Mouse (Mus musculus): Measurements from ENCODE around the gene Mitd1. TPM values are rescaled to one million over a fixed set of nuclear protein-coding genes. Genes with fewer than 3 reads are reported as not detected.

Gene Mitd1
- polyA plus RNA-seq, 1 experiment, result 6.2 TPM

DNA sequence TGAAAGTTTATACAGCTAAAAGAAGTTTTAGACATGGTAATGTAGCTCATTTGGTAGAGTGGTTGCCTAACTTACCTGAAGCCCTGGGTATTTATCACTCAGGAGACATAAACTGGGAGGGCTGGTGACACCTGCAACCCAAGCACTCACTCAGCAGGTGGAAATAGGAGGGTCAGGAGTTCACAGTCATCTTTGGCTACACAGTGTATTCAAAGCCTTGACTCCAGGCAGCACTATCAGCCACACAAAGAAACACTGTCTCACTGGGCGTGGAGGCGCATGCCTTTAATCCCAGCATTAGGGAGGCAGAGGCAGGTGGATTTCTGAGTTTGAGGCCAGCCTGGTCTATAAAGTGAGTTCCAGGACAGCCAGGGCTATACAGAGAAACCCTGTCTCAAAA, 22.5 kb upstream of the Mitd1 start:
- TF ChIP-seq POLR2A (IDR thresholded peaks at IDR 0.05; ENCODE audit: low read depth, low read length), result no peak
- TF ChIP-seq CTCF (conservative IDR thresholded peaks at IDR 0.05; ENCODE audit: insufficient read depth, insufficient read length, low read depth, low read length), result no peak
- 83% methylated on average over 2 of the region's 2 CpGs for WGBS
- Histone ChIP-seq H3K27me3 (replicated peaks; ENCODE audit: control insufficient read depth, insufficient read depth, low read length) (no peaks in the 10 kb centered on the region; the same call in 1 of the 2 replicates), H3K4me3 (ENCODE audit: insufficient read depth, low read depth, low read length) (no peak overlapping the region), H3K27ac (ENCODE audit: insufficient read depth, low read depth, low read length) (no peak overlapping the region), H3K36me3 (ENCODE audit: control insufficient read depth, insufficient read depth, low read length) (no peaks in the 10 kb centered on the region), H3K4me1 (ENCODE audit: control insufficient read depth, insufficient read depth, low read length) (no peaks in the 10 kb centered on the region)
- DNase-seq, result no peak

- H3K36me3 ChIP-seq (ENCODE audit: control insufficient read depth, insufficient read depth, low read length), result no peaks in the 10 kb centered on the region
- H3K4me1 ChIP-seq (ENCODE audit: control insufficient read depth, insufficient read depth, low read length), result no peaks in the 10 kb centered on the region
- H3K27ac ChIP-seq (ENCODE audit: insufficient read depth, low read depth, low read length), result no peak overlapping the region
- 23% methylated on average over 6 of the region's 6 CpGs for WGBS
- TF ChIP-seq POLR2A (IDR thresholded peaks at IDR 0.05; ENCODE audit: low read depth, low read length), result no peak
- peak; percentile 26; the same call in 1 of the 2 replicates for TF ChIP-seq CTCF (conservative IDR thresholded peaks at IDR 0.05; ENCODE audit: insufficient read depth, insufficient read length, low read depth, low read length)
- no peak overlapping the region for H3K4me3 ChIP-seq (ENCODE audit: insufficient read depth, low read depth, low read length)
- no peaks in the 10 kb centered on the region for H3K27me3 ChIP-seq (replicated peaks; ENCODE audit: control insufficient read depth, insufficient read depth, low read length)
- peak; percentile 31 for DNase-seq
Observed at GRCm38 (mm10) chr1:37903178-37903577, 13.0 kb upstream of the Mitd1 start.

GRCm38 (mm10) chr1:37900288-37900687, 10.1 kb upstream of the Mitd1 start:
- no peak for TF ChIP-seq POLR2A (IDR thresholded peaks at IDR 0.05; ENCODE audit: low read depth, low read length)
- TF ChIP-seq CTCF (conservative IDR thresholded peaks at IDR 0.05; ENCODE audit: insufficient read depth, insufficient read length, low read depth, low read length), result no peak
- H3K27ac ChIP-seq (ENCODE audit: insufficient read depth, low read depth, low read length), result no peak overlapping the region
- no peak for DNase-seq
- H3K27me3 ChIP-seq (replicated peaks; ENCODE audit: control insufficient read depth, insufficient read depth, low read length), result no peaks in the 10 kb centered on the region
- H3K4me3 ChIP-seq (ENCODE audit: insufficient read depth, low read depth, low read length), result no peak overlapping the region
- no peaks in the 10 kb centered on the region for H3K4me1 ChIP-seq (ENCODE audit: control insufficient read depth, insufficient read depth, low read length)
- 70% methylated on average over 6 of the region's 6 CpGs for whole genome bisulfite sequencing
- H3K36me3 ChIP-seq (ENCODE audit: control insufficient read depth, insufficient read depth, low read length), result peaks cover 2% of the 10 kb centered on the region; the same call in 1 of the 2 replicates

DNA sequence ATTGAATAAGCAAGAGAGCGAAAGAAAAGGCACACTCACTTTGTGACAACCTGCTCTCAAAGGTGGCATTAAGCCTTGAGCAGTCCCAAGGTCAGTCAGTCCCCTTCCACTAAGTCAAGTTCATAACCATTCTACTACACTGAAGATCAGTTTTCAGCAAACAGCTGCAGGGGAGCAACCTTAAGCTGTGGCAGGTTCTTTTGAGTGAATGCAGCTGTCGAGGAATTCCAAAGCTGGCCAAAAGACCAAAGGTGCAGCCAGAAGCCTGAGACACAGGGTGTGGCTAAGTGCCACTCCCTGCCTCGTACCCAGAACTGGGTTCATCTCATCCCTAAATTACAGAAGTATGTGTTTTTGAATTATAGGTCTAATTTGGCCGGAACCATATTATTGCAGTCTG, 9.6 kb upstream of the Mitd1 start:
- TF ChIP-seq POLR2A (IDR thresholded peaks at IDR 0.05; ENCODE audit: low read depth, low read length) (no peak), CTCF (conservative IDR thresholded peaks at IDR 0.05; ENCODE audit: insufficient read depth, insufficient read length, low read depth, low read length) (no peak)
- H3K27ac ChIP-seq (ENCODE audit: insufficient read depth, low read depth, low read length), result no peak overlapping the region

DNA sequence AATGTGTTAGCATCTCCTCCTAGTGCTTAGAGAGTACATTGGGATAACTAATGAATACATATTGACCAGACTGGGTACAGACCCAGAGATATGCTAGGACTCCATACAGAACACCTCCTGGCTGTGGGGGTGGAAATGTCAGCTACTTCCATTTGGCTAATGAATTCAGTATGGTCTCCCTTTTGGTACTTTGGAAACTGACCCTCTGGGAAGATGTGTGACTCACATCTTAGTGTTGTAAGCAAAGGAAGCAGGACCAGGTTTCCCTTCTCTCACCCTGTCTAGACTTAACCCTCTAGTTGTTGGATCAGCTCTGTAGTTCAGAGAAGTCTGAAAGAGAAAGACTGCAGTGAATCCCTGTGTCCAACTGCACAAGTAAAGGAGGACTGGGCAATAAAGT, 4.4 kb upstream of the Mitd1 start:
- no peak overlapping the region for H3K27ac ChIP-seq (ENCODE audit: insufficient read depth, low read depth, low read length)
- TF ChIP-seq CTCF (conservative IDR thresholded peaks at IDR 0.05; ENCODE audit: insufficient read depth, insufficient read length, low read depth, low read length) (no peak), POLR2A (IDR thresholded peaks at IDR 0.05; ENCODE audit: low read depth, low read length) (no peak)
- peaks cover 2% of the 10 kb centered on the region; the same call in 1 of the 2 replicates for H3K36me3 ChIP-seq (ENCODE audit: control insufficient read depth, insufficient read depth, low read length)
- DNase-seq, result no peak
- H3K4me3 ChIP-seq (ENCODE audit: insufficient read depth, low read depth, low read length), result no peak overlapping the region
- peaks cover 2% of the 10 kb centered on the region; the same call in 1 of the 2 replicates for H3K4me1 ChIP-seq (ENCODE audit: control insufficient read depth, insufficient read depth, low read length)
- H3K27me3 ChIP-seq (replicated peaks; ENCODE audit: control insufficient read depth, insufficient read depth, low read length), result no peaks in the 10 kb centered on the region

More for the DNA sequence above, 9.6 kb upstream of the Mitd1 start:
- H3K27me3 ChIP-seq (replicated peaks; ENCODE audit: control insufficient read depth, insufficient read depth, low read length), result no peaks in the 10 kb centered on the region
- H3K36me3 ChIP-seq (ENCODE audit: control insufficient read depth, insufficient read depth, low read length), result peaks cover 2% of the 10 kb centered on the region; the same call in 1 of the 2 replicates
- no peaks in the 10 kb centered on the region for H3K4me1 ChIP-seq (ENCODE audit: control insufficient read depth, insufficient read depth, low read length)
- DNase-seq, result no peak
- no peak overlapping the region for H3K4me3 ChIP-seq (ENCODE audit: insufficient read depth, low read depth, low read length)
- WGBS, result 64% methylated on average over 4 of the region's 4 CpGs

GRCm38 (mm10) chr1:37891400-37891799, 1.2 kb upstream of the Mitd1 start:
- 0 out of 2 replicates have a peak overlapping the region, but pooled peaks have one; percentile 6 for H3K4me3 ChIP-seq (ENCODE audit: insufficient read depth, low read depth, low read length)
- H3K36me3 ChIP-seq (ENCODE audit: control insufficient read depth, insufficient read depth, low read length), result no peaks in the 10 kb centered on the region
- no peak for TF ChIP-seq POLR2A (IDR thresholded peaks at IDR 0.05; ENCODE audit: low read depth, low read length)
- TF ChIP-seq CTCF (conservative IDR thresholded peaks at IDR 0.05; ENCODE audit: insufficient read depth, insufficient read length, low read depth, low read length), result no peak
- H3K4me1 ChIP-seq (ENCODE audit: control insufficient read depth, insufficient read depth, low read length), result peaks cover 5% of the 10 kb centered on the region; the same call in 1 of the 2 replicates
- WGBS, result 28% methylated on average over 3 of the region's 3 CpGs
- H3K27ac ChIP-seq (ENCODE audit: insufficient read depth, low read depth, low read length), result no peak overlapping the region
- DNase-seq, result peak; percentile 33
- no peaks in the 10 kb centered on the region for H3K27me3 ChIP-seq (replicated peaks; ENCODE audit: control insufficient read depth, insufficient read depth, low read length)

- Histone ChIP-seq H3K4me3 (ENCODE audit: insufficient read depth, low read depth, low read length) (peak overlapping the region; percentile 85), H3K27ac (ENCODE audit: insufficient read depth, low read depth, low read length) (no peak overlapping the region; the same call in 1 of the 2 replicates), H3K36me3 (ENCODE audit: control insufficient read depth, insufficient read depth, low read length) (peaks cover 1% of the 10 kb centered on the region; the same call in 1 of the 2 replicates), H3K27me3 (replicated peaks; ENCODE audit: control insufficient read depth, insufficient read depth, low read length) (no peaks in the 10 kb centered on the region), H3K4me1 (ENCODE audit: control insufficient read depth, insufficient read depth, low read length) (peaks cover 5% of the 10 kb centered on the region; the same call in 1 of the 2 replicates)
- DNase-seq, result no peak
- WGBS, result 79% methylated on average over 7 of the region's 7 CpGs
- TF ChIP-seq POLR2A (IDR thresholded peaks at IDR 0.05; ENCODE audit: low read depth, low read length) (no peak), CTCF (conservative IDR thresholded peaks at IDR 0.05; ENCODE audit: insufficient read depth, insufficient read length, low read depth, low read length) (no peak)
Observed at GRCm38 (mm10) chr1:37889206-37889605, 1.0 kb downstream of the Mitd1 start.
